Mouse (Mus musculus): ENCODE results near the gene Txnrd2. TPM values are rescaled to one million over a fixed set of nuclear protein-coding genes. Genes with fewer than 3 reads are reported as not detected.
A peak's percentile ranks its signal among the peaks of the same experiment; 100 is the strongest.

Txnrd2 gene
- polyA plus RNA-seq, 1 experiment: 4.3 TPM

DNA sequence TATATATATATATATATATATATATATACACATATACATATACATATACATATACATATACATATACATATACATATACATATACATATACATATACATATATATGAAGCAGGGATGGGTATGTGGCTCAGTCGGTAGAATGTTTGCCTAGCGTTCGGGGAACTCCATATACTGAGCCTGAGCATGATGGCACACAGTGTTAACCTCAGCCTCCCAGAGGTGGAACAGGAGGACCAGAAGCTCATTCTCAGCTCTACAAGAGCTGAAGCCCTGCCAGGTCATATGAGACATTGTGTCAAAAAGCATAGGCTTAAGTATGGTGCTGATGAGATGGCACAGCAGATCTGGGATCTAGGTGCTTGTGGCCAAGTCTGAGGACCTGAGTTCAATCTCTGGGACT lies 64.1 kb downstream of the Txnrd2 start:
- Histone ChIP-seq H3K27ac (ENCODE audit: control insufficient read depth, insufficient read depth, low read depth, low read length) (no peak overlapping the region), H3K4me3 (ENCODE audit: control insufficient read depth, low read depth, low read length) (no peak overlapping the region), H3K27me3 (ENCODE audit: control insufficient read depth, insufficient read depth, low read length) (no peaks in the 10 kb centered on the region), H3K4me1 (ENCODE audit: control insufficient read depth, insufficient read depth, low read length) (no peaks in the 10 kb centered on the region), H3K36me3 (ENCODE audit: control insufficient read depth, insufficient read depth, low read length) (no peaks in the 10 kb centered on the region)
- no peak for TF ChIP-seq CTCF (IDR thresholded peaks at IDR 0.05; ENCODE audit: control insufficient read depth, insufficient read depth, insufficient replicate concordance, low read depth, low read length)
- no peak for TF ChIP-seq POLR2A (IDR thresholded peaks at IDR 0.05; ENCODE audit: control insufficient read depth, low read depth, low read length)

DNA sequence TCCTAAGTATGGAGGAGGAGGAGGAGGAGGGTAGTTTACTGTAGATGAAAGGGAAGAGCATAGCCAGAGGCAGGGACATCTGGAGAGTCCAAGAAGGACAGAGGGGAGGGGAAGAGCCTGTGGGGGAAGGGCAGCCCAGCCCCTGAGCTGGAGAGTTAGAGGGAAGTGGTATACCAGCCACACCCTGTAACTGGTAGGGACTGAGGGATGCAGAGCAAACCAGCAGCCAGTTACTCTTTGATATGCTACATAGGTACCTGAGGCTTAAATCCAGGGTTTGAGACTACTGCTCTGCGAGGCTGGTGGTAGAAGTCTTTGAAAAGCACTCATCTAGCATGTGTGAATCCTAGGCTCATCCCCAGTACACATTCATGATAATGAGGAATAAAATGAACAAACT lies 64.7 kb downstream of the Txnrd2 start:
- no peak overlapping the region for H3K27ac ChIP-seq (ENCODE audit: control insufficient read depth, insufficient read depth, low read depth, low read length)
- no peak for TF ChIP-seq CTCF (IDR thresholded peaks at IDR 0.05; ENCODE audit: control insufficient read depth, insufficient read depth, insufficient replicate concordance, low read depth, low read length)
- TF ChIP-seq POLR2A (IDR thresholded peaks at IDR 0.05; ENCODE audit: control insufficient read depth, low read depth, low read length): no peak

DNA sequence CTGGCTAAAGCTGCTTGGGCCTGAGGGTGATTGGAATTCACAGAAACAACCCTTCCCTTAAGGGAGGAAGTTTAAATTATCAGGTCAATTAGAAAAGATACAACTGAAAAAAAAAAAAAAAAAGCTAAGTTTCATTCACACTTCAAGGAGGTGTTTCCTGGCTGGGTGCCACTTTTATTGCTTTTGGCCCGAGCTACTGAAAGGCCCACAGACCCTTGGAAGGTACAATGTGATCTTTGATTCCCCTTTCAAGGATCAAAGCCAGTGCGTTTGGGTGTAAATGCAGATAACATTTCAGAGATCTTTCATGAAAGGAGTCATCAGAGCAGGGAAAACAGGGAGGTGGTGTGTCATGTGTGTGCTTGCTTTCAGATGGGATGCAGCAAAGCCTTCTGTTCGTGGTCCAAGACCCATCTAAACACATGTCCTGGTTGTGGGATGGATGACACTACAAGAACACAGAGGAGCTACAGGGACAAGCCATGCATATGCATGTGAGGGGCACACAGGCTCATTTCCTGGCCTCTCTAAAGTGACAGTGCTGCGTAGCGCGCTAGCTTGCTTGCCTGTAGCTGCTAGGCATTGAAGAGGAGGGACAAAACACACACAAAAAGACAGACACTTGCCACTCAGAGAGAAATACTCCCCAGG lies 71.8 kb downstream of the Txnrd2 start:
- H3K27me3 ChIP-seq (ENCODE audit: control insufficient read depth, insufficient read depth, low read length): no peaks in the 10 kb centered on the region
- peak overlapping the region; percentile 91 for H3K4me3 ChIP-seq (ENCODE audit: control insufficient read depth, low read depth, low read length)
- TF ChIP-seq POLR2A (IDR thresholded peaks at IDR 0.05; ENCODE audit: control insufficient read depth, low read depth, low read length): no peak
- no peak for TF ChIP-seq CTCF (IDR thresholded peaks at IDR 0.05; ENCODE audit: control insufficient read depth, insufficient read depth, insufficient replicate concordance, low read depth, low read length)
- H3K27ac ChIP-seq (ENCODE audit: control insufficient read depth, insufficient read depth, low read depth, low read length): peak overlapping the region; percentile 84
- H3K4me1 ChIP-seq (ENCODE audit: control insufficient read depth, insufficient read depth, low read length): peaks cover 8% of the 10 kb centered on the region
- no peaks in the 10 kb centered on the region for H3K36me3 ChIP-seq (ENCODE audit: control insufficient read depth, insufficient read depth, low read length)

More for the DNA sequence above, 64.7 kb downstream of the Txnrd2 start:
- H3K36me3 ChIP-seq (ENCODE audit: control insufficient read depth, insufficient read depth, low read length): no peaks in the 10 kb centered on the region
- H3K4me3 ChIP-seq (ENCODE audit: control insufficient read depth, low read depth, low read length): no peak overlapping the region
- H3K27me3 ChIP-seq (ENCODE audit: control insufficient read depth, insufficient read depth, low read length): no peaks in the 10 kb centered on the region
- H3K4me1 ChIP-seq (ENCODE audit: control insufficient read depth, insufficient read depth, low read length): no peaks in the 10 kb centered on the region

DNA sequence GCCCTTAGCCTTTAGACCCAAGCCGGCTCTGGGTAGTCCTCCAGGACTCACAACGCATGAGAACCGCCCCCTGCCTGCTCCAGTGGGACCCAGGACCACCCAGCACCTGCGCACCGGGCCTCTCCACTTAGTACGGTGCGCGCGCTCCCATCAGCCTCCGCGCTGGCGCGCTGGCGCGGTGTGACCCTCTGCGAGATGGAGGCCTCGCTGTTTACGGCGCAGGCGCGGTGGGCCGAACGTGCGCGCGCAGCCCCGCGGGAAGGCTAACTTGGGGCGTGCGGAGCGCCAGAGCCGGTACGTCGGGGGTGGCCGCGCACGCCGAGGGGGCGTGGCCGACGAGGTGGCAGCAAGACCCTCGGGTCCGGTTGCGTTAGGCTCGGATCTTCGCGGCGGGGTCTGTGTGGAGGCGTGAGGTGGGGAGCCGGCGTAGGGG lies 72.4 kb downstream of the Txnrd2 start, which contains the start of the genes Gnb1l and Rtl10:
Gene Gnb1l (plus strand): TSS at position 156 of the 433 bp plus-strand sequence.
Gene Rtl10 (plus strand): TSS at position 344 of the 433 bp plus-strand sequence.
- Histone ChIP-seq H3K4me1 (ENCODE audit: control insufficient read depth, insufficient read depth, low read length) (peaks cover 8% of the 10 kb centered on the region), H3K27me3 (ENCODE audit: control insufficient read depth, insufficient read depth, low read length) (no peaks in the 10 kb centered on the region), H3K36me3 (ENCODE audit: control insufficient read depth, insufficient read depth, low read length) (no peaks in the 10 kb centered on the region), H3K27ac (ENCODE audit: control insufficient read depth, insufficient read depth, low read depth, low read length) (peak within 1 kb of the TSS; percentile 84), H3K4me3 (ENCODE audit: control insufficient read depth, low read depth, low read length) (peak within 1 kb of the TSS; percentile 91)
- no peak for TF ChIP-seq CTCF (IDR thresholded peaks at IDR 0.05; ENCODE audit: control insufficient read depth, insufficient read depth, insufficient replicate concordance, low read depth, low read length)
- TF ChIP-seq POLR2A (IDR thresholded peaks at IDR 0.05; ENCODE audit: control insufficient read depth, low read depth, low read length): peak; percentile 83

DNA sequence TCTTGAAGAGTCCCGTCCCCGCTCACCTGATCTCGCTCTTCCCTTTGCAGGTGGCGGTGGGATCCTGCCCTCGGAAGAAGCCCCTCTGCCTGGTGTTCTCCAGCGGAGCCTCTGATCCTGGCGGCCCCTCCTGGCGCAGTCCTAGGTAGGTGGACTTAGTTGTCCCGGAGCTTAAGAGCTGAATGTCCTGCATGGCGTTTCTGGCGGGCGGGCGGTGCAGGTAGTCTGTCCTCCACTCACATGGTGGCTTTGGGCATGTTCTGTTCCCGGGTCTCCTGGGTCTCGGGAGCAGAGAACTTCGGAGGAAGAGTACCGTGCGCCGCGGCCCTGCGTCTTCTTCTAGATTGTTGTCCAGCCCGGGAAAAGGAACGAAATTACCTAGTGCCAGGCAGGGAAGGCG lies 72.8 kb downstream of the Txnrd2 start:
- peak overlapping the region; percentile 64 for H3K27ac ChIP-seq (ENCODE audit: control insufficient read depth, insufficient read depth, low read depth, low read length)
- H3K27me3 ChIP-seq (ENCODE audit: control insufficient read depth, insufficient read depth, low read length): no peaks in the 10 kb centered on the region
- TF ChIP-seq POLR2A (IDR thresholded peaks at IDR 0.05; ENCODE audit: control insufficient read depth, low read depth, low read length) (no peak), CTCF (IDR thresholded peaks at IDR 0.05; ENCODE audit: control insufficient read depth, insufficient read depth, insufficient replicate concordance, low read depth, low read length) (no peak)
- peaks cover 8% of the 10 kb centered on the region for H3K4me1 ChIP-seq (ENCODE audit: control insufficient read depth, insufficient read depth, low read length)
- H3K36me3 ChIP-seq (ENCODE audit: control insufficient read depth, insufficient read depth, low read length): no peaks in the 10 kb centered on the region
- H3K4me3 ChIP-seq (ENCODE audit: control insufficient read depth, low read depth, low read length): peak overlapping the region; percentile 91

DNA sequence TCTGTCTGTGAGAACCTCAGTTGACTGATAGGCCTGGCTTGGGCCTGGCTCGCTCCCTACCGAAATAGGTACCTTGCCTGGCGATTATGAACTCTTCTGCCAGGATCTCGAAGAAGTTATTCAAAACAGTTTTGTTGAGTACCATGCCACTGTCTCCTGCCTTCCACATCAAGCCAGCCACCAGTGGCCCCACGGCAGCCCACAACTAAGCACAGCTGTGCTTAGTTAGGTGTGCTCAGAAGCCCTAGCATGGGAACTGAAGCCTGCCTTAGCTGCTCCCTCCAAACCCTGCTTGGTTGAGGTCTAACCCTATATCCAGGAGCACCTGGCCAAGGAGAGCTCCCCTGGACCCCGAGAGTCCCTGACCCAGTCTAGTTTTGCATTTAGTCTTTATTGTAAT lies 75.3 kb downstream of the Txnrd2 start:
- no peaks in the 10 kb centered on the region for H3K27me3 ChIP-seq (ENCODE audit: control insufficient read depth, insufficient read depth, low read length)
- H3K4me1 ChIP-seq (ENCODE audit: control insufficient read depth, insufficient read depth, low read length): peaks cover 8% of the 10 kb centered on the region
- no peak overlapping the region for H3K27ac ChIP-seq (ENCODE audit: control insufficient read depth, insufficient read depth, low read depth, low read length)
- H3K36me3 ChIP-seq (ENCODE audit: control insufficient read depth, insufficient read depth, low read length): no peaks in the 10 kb centered on the region
- H3K4me3 ChIP-seq (ENCODE audit: control insufficient read depth, low read depth, low read length): no peak overlapping the region
- TF ChIP-seq CTCF (IDR thresholded peaks at IDR 0.05; ENCODE audit: control insufficient read depth, insufficient read depth, insufficient replicate concordance, low read depth, low read length): no peak
- no peak for TF ChIP-seq POLR2A (IDR thresholded peaks at IDR 0.05; ENCODE audit: control insufficient read depth, low read depth, low read length)

DNA sequence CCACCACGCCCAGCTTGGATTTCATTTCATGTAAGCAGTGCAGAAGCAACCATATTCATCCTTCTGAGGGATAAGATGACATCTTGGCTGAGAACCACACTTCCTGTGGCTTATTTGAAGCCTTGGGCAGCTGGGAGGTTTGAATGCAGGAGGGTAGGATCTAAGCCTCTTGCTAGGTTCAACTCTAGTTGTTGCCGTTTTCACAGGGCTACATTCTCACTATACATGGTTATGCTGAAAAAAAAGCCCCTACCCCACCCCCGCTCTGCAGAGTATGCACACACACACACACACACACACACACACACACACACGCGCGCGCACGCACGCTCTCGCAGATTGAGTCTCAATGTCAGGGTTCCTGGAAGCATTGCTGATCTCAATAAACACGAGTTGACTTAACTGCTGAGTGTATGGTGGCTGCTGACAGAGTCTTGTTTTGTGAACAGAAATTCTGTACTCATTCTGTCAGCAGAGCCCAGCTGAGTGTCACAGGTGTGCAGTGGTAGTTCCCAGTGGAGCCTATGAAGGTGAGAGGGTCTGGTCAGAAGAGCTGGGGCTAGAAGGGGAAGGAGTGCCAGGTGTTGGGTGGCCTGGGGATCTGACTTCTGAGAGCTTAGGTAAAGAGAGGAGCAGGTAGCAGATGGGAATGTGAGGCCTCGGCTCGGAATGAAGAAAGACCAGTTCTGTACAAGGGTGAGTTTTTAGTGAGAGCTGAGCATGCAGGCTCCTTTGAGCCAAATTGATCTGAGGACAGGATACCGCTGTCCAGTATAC lies 77.6 kb downstream of the Txnrd2 start:
- H3K27me3 ChIP-seq (ENCODE audit: control insufficient read depth, insufficient read depth, low read length): no peaks in the 10 kb centered on the region
- H3K27ac ChIP-seq (ENCODE audit: control insufficient read depth, insufficient read depth, low read depth, low read length): no peak overlapping the region
- H3K4me1 ChIP-seq (ENCODE audit: control insufficient read depth, insufficient read depth, low read length): peaks cover 8% of the 10 kb centered on the region
- no peaks in the 10 kb centered on the region for H3K36me3 ChIP-seq (ENCODE audit: control insufficient read depth, insufficient read depth, low read length)
- no peak for TF ChIP-seq POLR2A (IDR thresholded peaks at IDR 0.05; ENCODE audit: control insufficient read depth, low read depth, low read length)
- no peak for TF ChIP-seq CTCF (IDR thresholded peaks at IDR 0.05; ENCODE audit: control insufficient read depth, insufficient read depth, insufficient replicate concordance, low read depth, low read length)
- H3K4me3 ChIP-seq (ENCODE audit: control insufficient read depth, low read depth, low read length): no peak overlapping the region

Measured in testis, adult 2 months (tissue).